Mouse (Mus musculus) spleen, adult 2 months (tissue): ENCODE results near the gene Idh2.
"Not testable (repeated sequence)": the region's sequence is repeated elsewhere in the genome, so short reads cannot be mapped to it uniquely, and the experiment has no call there.

ENCODE experiments used
- CTCF ChIP-seq: fragments of 200-500 bp; IDR thresholded peaks from 2 replicates; pipeline ENCODE4 v1.5.1; 2011; ENCODE audit warnings: mild to moderate bottlenecking, inconsistent platforms; ENCODE audit not compliant: insufficient read depth, insufficient read length, insufficient replicate concordance; ENCODE audit errors: extremely low read depth
- POLR2A ChIP-seq: fragments of 200-500 bp; IDR thresholded peaks from 2 replicates; pipeline ENCODE4 v1.6.1; 2011; ENCODE audit warnings: low read depth, low read length, inconsistent platforms

DNA sequence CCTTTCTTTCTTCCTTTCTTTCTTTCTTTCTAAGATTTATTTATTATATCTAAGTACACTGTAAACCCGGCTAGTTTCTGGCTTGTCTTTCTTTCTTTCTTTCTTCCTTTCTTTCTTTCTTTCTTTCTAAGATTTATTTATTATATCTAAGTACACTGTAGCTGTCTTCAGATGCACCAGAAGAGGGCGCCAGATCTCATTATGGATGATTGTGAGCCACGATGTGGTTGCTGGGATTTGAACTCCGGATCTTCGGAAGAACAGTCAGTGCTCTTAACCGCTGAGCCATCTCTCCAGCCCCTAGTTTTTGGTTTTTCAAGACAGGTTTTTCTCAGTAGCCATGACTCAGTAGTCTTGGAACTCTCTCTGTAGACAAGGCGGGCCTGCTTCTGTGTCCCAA lies 16.1 kb upstream of the Idh2 start:
- not testable (repeated sequence) for TF ChIP-seq CTCF, POLR2A
